Mouse (Mus musculus): ENCODE results near the gene Olfr112.
"Not testable (repeated sequence)": the region's sequence is repeated elsewhere in the genome, so short reads cannot be mapped to it uniquely, and the experiment has no call there.

The Olfr112 gene

DNA sequence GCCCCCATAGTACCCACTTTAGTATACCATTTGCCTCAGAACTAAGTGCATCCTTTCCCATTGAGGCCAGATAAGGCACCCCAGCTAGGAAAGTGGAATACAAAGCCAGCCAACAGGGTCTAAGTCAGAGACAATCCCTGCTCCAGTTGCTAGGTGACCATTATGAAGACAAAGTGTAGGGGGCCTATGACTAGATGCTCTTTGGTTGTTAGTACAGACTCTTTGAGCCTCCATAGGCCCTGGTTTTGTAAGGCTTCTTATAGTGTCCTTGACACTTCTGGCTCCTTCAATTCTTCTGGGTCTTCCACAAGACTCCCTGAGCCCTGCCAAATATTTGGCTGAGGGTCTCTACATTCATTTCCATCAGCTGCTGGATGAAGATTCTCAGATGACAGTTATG is at the start of gene Olfr112:
TSS of gene Olfr112 (minus strand) at position 101 of the 400 bp plus-strand sequence.
- no peak for ATAC-seq (ENCODE audit: insufficient number of reproducible peaks, low FRiP score, low TSS enrichment)

DNA sequence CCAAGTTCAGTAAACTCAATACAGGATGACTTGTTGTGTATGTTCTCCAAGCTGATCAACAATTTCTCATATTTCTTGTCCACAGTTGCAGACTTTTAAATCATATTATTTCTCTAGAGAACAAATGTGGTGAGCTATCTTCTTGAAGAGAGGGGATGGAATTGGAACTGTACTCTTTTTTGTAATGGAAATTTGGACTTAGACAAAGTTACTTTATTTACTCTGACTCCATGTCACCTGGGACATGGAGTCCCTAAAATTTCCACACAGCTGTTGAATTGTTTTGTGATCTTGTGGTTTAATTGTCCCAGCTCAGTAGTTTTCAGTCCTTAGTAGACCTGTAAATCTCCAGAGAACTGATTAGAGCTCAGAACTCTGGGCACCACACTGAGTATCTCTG is 23.4 kb upstream of the Olfr112 start, which contains the start of gene Olfr114:
TSS of gene Olfr114 (minus strand) at position 101 of the 400 bp plus-strand sequence.
- no peak for ATAC-seq (ENCODE audit: insufficient number of reproducible peaks, low FRiP score, low TSS enrichment)

DNA sequence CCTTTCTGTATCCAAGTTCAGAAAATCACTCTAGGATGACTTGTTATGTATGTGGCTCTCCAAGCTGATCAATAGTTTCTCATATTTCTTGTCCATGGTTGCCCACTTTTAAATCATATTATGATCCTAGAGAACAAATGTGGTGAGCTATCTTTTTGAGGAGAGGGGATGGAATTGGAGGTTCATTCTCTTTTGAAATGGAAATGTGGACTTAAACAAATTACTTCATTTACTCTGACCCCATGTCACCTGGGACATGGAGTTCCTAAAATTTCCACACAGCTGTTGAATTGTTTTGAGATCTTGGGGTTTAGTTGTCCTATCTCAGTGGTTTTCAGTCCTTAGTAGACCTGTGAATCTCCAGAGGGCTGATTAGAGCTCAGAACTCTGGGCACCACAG is 8.3 kb upstream of the Olfr112 start, which contains the start of gene Olfr113:
TSS of gene Olfr113 (minus strand) at position 101 of the 400 bp plus-strand sequence.
- ATAC-seq (ENCODE audit: insufficient number of reproducible peaks, low FRiP score, low TSS enrichment): no peak

DNA sequence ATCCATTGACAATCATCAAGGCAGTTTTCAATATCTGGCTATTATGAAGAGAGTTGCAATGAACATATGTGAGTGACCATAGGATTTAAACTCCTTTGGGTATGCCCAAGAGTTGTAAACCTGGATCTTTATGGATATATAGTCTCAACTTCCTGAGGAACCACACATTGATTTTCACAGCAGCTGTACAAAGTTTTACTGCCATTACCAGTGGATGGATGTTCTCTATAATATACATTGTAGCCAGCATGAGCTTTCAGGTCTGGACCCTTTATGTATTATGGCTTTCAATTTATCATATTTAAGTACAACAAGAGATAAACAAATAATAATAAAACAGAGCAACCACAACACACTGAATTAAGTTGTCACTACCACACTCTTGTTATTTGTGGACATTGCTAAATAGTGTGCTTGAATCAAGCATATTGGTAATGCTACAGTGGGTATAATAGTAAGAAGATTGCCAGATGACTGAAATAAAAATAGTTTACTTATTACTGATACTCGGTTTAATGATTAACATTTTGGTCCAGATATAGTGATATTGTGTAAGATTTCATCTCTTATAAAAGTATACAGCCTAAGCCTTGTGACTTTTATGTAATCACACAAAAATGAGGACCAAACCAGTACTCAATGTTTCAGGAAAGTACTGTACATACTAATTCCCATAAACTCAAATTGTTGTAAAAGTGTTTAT is 10.2 kb downstream of the Olfr112 start:
- no peak for ATAC-seq (ENCODE audit: insufficient number of reproducible peaks, low FRiP score, low TSS enrichment)

DNA sequence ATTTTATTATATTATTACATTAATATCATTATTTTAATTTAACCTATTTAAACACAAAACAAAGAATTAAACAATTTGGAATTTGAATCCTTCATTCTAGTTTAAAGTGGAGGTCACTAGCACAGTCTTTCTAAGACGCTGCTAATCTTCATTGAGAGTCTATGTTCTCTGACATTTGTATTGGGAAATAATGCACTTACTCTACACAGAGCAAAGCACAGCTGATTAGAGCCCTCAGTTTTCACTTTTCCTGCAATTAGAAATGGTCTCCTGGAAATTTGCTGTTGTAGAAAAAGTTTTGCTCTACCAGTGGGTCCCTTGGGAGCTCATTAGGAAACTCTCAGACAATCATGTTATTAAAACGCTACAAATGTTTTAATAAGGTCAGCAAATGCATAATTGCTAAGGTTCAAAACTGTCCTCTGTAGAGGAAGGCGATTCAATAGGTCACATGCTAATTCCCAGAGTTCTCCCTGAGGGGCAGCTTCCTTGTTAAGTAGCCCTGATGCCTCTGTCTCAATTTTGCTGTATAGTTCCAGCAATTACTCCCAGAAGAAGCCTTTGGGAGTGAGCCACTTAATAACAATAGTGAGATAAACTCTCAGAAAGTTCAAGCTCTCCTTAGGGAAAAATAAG is 25.3 kb downstream of the Olfr112 start:
- no peak for ATAC-seq (ENCODE audit: insufficient number of reproducible peaks, low FRiP score, low TSS enrichment)

DNA sequence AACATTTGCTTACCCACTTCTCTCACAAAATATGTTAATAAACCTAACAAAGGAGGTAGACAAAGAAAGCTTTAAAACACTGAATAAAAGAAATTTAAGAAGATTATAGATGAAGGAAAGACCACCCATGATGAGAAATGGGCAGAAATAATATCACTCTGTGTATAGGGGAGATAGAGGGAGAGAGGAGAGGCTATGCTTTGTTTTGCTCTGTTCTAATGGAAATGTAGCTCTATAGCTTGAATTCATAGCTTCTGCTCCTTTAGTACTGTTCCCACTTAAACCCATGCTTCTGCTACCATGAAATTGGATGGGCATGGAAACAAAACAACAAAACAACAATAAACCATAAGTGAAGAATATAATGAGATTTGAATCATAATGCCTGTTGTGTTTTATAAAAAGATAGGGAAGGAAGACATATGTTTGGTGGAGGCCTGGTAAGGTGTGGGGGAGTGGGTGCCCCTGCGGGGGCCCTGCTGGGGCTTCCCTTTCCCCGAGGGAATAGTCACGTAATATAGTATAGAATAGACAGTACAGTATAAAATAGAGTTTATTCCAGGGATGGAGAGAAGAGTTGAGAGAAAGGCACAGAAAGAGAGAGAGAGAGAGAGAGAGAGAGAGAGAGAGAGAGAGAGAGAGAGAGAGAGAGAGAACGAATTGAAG is 27.7 kb downstream of the Olfr112 start:
- ATAC-seq (ENCODE audit: insufficient number of reproducible peaks, low FRiP score, low TSS enrichment): no peak

DNA sequence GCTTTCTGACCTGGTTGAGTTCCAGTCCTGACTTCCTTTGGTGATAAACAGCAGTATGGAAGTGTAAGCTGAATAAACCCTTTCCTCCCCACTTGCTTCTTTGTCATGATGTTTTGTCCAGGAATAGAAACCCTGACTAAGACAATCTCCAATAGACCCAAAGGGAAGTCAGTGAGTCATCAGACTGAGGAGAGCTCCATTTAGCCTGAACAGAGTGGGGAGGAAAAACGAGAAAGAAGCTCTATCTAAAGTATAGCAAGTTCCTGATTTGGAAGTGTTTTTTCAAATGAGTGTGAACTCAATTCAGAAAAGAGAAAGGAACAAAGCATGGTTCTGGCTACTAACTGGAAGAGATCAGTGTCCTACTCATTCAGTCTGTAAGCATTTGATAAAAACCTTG is 30.8 kb downstream of the Olfr112 start:
- not testable (repeated sequence) for ATAC-seq (ENCODE audit: insufficient number of reproducible peaks, low FRiP score, low TSS enrichment)

DNA sequence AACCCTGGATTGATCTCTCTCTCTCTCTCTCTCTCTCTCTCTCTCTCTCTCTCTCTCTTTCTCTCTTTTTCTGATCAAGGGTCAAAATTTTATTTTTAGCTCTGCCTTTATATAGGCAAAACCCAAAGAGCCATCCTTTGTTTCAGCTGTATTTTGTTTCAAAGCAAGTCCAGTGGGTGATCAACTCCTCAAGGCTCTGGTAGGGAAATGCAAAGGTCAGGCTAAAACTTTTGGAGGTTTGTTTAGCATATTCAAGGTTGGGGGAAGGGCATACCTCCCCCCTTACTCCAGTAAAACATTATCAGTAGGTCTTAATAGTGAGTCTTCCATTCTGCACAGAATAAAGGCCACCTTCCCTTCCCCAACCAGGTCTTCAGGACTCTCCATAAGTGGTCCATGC is 34.1 kb downstream of the Olfr112 start:
- no peak for ATAC-seq (ENCODE audit: insufficient number of reproducible peaks, low FRiP score, low TSS enrichment)

DNA sequence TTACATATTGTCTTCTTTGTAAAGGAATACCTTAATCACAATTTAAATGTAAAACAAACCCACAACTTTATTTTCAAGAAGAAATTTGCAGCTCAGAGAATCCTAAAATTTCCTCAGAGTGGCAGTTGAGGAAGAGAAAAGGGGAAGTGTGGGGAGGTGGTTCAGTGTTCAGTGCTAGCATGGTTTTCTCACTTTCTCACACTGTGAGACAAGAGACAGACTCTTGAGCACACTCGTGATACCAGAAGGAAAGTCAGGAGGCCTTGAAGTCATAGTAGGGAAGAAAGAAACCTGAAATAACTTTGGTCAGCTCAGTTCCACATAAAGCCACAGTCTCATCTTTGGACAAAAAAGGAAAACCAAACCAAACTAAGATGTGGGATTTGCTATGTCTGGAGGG is 43.8 kb downstream of the Olfr112 start:
- not testable (repeated sequence) for ATAC-seq (ENCODE audit: insufficient number of reproducible peaks, low FRiP score, low TSS enrichment)

DNA sequence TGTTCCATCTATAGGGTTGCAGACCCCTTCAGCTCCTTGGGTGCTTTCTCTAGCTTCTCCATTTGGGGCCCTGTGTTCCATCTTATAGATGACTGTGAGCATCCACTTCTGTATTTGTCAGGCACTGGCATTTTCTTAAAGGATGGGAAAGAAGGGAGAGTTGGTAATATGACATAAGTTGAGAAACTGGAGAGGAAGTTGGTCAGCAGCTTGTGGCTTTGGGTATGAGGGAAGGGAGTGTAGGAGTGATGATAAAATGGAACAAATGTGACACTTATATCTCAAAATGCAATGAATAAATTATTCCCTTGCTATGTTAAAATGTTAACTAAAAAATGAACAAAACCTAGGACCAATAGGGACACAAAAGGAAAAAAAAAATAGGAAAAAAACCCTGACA is 44.6 kb downstream of the Olfr112 start:
- not testable (repeated sequence) for ATAC-seq (ENCODE audit: insufficient number of reproducible peaks, low FRiP score, low TSS enrichment)

All from cerebellum, adult (tissue).